Mouse (Mus musculus) neural tube, embryonic 13.5 days (tissue): ENCODE measurements around the gene Cnn2. TPM values are rescaled to one million over a fixed set of nuclear protein-coding genes. Genes with fewer than 3 reads are reported as not detected.
"Not testable (repeated sequence)": the region's sequence is repeated elsewhere in the genome, so short reads cannot be mapped to it uniquely, and the experiment has no call there.

Experiments
- ATAC-seq: fragments of 200-750 bp; cut with Nextera tagmentation; 2 replicates; pipeline ENCODE4 v1.8.0; 2017; ENCODE audit warnings: low read depth, mild to moderate bottlenecking, moderate TSS enrichment, moderate library complexity
- H3K27ac ChIP-seq: fragments of 300-500 bp; sonication (generic); replicated peaks from 2 replicates; pipeline ENCODE4 v1.5.1; 2015; ENCODE audit warnings: moderate library complexity, mild to moderate bottlenecking, inconsistent platforms
- H3K27me3 ChIP-seq: fragments of 300-500 bp; sonication (generic); 2 replicates; pipeline ENCODE4 v1.6.1; 2015; ENCODE audit warnings: mild to moderate bottlenecking, inconsistent platforms
- H3K36me3 ChIP-seq: fragments of 300-500 bp; sonication (generic); 2 replicates; pipeline ENCODE4 v1.6.1; 2015; ENCODE audit warnings: mild to moderate bottlenecking, inconsistent platforms
- H3K4me1 ChIP-seq: fragments of 300-500 bp; sonication (generic); replicated peaks from 2 replicates; pipeline ENCODE4 v1.6.1; 2015; ENCODE audit warnings: inconsistent platforms
- H3K4me2 ChIP-seq: fragments of 300-500 bp; sonication (generic); 2 replicates; pipeline ENCODE4 v1.6.1; 2015; ENCODE audit warnings: inconsistent platforms, mild to moderate bottlenecking, moderate library complexity
- H3K4me3 ChIP-seq: fragments of 300-500 bp; sonication (generic); 2 replicates; pipeline ENCODE4 v1.5.1; 2015; ENCODE audit warnings: mild to moderate bottlenecking, inconsistent platforms
- H3K9ac ChIP-seq: fragments of 300-500 bp; sonication (generic); 2 replicates; pipeline ENCODE4 v1.6.1; 2015; ENCODE audit warnings: moderate library complexity, mild to moderate bottlenecking, inconsistent platforms
- H3K9me3 ChIP-seq: fragments of 300-500 bp; sonication (generic); 2 replicates; pipeline ENCODE4 v1.6.1; 2016; ENCODE audit warnings: inconsistent platforms
- WGBS: fragments of 180-500 bp; shearing (Covaris S2); methylation state at CpG from one replicate; pipeline ENCODE4 v1.1.7; 2015; 5-methylcytosine and 5-hydroxymethylcytosine counted together
- polyA plus RNA-seq: library from polyadenylated mRNA; unstranded; fragments of >200 nt; fragmentation: Nextera tagmentation; extraction: Ambion mirVana; gene quantifications from 2 replicates; pipeline ENCODE4 v1.2.1, GENCODE M21; 2015

Cnn2 gene
- polyA plus RNA-seq, 1 experiment from 2014 or later = 55.6 TPM

DNA sequence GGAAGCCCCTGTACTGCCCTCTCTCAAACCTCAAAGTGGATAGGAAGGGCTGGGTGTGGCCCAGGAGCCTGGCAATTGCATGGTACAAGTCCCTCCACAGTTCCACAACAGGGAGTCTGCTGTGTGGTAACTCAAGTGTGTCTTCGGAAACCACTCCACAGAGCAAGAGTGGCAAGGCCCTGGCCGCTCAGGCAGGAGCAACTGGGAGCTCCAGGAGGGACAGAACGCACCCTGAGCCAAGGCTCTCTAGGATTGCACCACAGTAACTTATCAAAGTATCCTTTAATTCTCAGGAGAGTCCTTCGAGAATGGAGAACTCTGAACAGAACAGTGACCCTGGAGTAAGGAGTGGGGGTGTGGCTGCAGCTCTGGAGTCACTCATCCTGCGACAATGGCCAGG is 47.3 kb downstream of the Cnn2 start:
- H3K27me3 ChIP-seq = no peaks in the 10 kb centered on the region
- no peak overlapping the region for H3K4me3 ChIP-seq
- H3K4me2 ChIP-seq = no peak overlapping the region
- no peaks in the 10 kb centered on the region for H3K9me3 ChIP-seq
- H3K4me1 ChIP-seq = peaks cover 20% of the 10 kb centered on the region
- 0 out of 2 replicates have a peak overlapping the region, but pooled peaks have one; percentile 1 for H3K9ac ChIP-seq
- ATAC-seq = no peak
- peaks cover 39% of the 10 kb centered on the region for H3K36me3 ChIP-seq
- 89% methylated on average over 5 of the region's 5 CpGs for WGBS
- 0 out of 2 replicates have a peak overlapping the region, but pooled peaks have one; percentile 18 for H3K27ac ChIP-seq

DNA sequence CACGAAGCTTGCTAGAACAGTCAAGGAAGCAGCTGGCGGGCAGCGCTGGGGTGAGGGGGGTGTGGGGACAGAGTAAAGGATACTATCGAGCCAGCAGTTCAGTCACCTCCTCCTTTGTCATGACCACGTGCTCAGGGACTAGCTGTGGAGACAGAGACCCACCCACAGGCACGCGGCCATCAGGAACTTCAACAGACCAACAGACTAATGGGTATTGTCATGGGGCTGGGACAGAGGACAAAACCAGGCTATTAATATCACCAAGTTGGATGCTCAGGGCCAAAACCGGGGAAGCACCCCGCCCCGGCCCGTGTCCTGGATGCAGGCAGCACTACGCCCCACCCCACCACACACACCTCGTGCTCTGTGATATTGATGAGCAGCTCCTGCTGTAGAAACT is 48.4 kb downstream of the Cnn2 start:
- H3K27me3 ChIP-seq = no peaks in the 10 kb centered on the region
- no peak overlapping the region for H3K9ac ChIP-seq

DNA sequence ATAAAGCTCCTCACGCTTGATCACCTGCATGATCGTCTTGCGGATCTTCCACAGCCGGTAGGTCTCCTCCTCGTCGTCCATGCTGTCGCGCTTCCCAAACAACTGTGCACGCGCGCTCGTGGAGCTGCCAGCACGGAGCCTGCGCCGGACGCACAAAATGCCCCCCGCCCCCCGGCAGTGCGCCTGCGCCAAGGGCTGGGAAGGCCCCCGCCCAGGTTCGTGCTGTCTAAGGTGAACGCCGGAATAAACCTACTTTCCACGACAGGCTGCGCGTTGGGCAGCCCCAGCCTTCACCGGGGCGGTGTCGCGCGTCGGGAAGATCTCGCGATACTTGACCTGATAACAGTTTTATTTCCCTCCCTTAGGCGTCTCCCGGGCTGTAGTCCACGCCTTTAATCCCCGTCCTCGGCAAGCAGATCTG is 51.2 kb downstream of the Cnn2 start, which contains the start of gene Polr2e:
TSS of gene Polr2e (minus strand) at position 237 of the 421 bp plus-strand sequence.
- 0% methylated on average over 40 of the region's 40 CpGs for WGBS
- peak within 1 kb of the TSS; percentile 86 for H3K9ac ChIP-seq
- peaks cover 37% of the 10 kb centered on the region for H3K36me3 ChIP-seq
- peak within 1 kb of the TSS; percentile 89 for H3K4me2 ChIP-seq
- H3K4me1 ChIP-seq = peaks cover 26% of the 10 kb centered on the region
- no peaks in the 10 kb centered on the region for H3K9me3 ChIP-seq
- H3K27ac ChIP-seq = peak within 1 kb of the TSS; percentile 71
- H3K27me3 ChIP-seq = no peaks in the 10 kb centered on the region
- peak within 1 kb of the TSS; percentile 86 for H3K4me3 ChIP-seq
- ATAC-seq = peak; percentile 96

More for the DNA sequence above, 48.4 kb downstream of the Cnn2 start:
- H3K36me3 ChIP-seq = peaks cover 39% of the 10 kb centered on the region
- no peak overlapping the region for H3K27ac ChIP-seq
- no peaks in the 10 kb centered on the region for H3K9me3 ChIP-seq
- H3K4me2 ChIP-seq = no peak overlapping the region
- no peak overlapping the region for H3K4me3 ChIP-seq
- 94% methylated on average over 13 of the region's 13 CpGs for WGBS
- ATAC-seq = no peak
- peaks cover 20% of the 10 kb centered on the region for H3K4me1 ChIP-seq

- not testable (repeated sequence) for H3K9me3 ChIP-seq, H3K4me3 ChIP-seq, H3K27ac ChIP-seq, H3K4me2 ChIP-seq, ATAC-seq, H3K27me3 ChIP-seq, H3K9ac ChIP-seq
- H3K36me3 ChIP-seq = peaks cover 17% of the 10 kb centered on the region
- WGBS = 87% methylated on average over 8 of the region's 8 CpGs
- peaks cover 26% of the 10 kb centered on the region for H3K4me1 ChIP-seq
Measured at GRCm38 (mm10) chr10:80041409-80042060, 53.2 kb downstream of the Cnn2 start.

DNA sequence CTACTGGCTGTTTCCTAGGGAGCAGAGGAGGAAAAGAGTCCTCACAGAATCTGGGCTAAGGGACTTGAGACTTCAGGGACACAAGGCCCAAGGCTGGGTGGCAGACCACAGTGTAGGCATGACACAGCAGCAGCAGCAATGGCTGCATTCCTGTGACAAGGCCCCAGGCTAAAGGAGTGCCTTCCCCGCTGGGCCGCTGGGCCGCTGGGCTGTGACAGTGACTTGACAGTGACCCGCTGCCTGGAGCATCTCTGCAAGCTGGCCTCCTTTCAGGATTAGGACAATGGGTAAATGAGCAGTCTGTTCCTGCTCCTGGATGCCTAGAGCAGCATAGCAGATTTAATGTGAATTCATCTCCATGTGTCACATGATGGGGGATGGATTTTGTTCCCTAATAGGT is 55.7 kb downstream of the Cnn2 start:
- 14% methylated on average over 4 of the region's 4 CpGs for WGBS
- H3K4me2 ChIP-seq = no peak overlapping the region
- no peak for ATAC-seq
- peak overlapping the region; percentile 43 for H3K9ac ChIP-seq
- no peaks in the 10 kb centered on the region for H3K27me3 ChIP-seq
- H3K4me1 ChIP-seq = peaks cover 19% of the 10 kb centered on the region
- peak overlapping the region; percentile 53; the same call in 1 of the 2 replicates for H3K27ac ChIP-seq
- H3K9me3 ChIP-seq = no peaks in the 10 kb centered on the region
- H3K36me3 ChIP-seq = no peaks in the 10 kb centered on the region
- H3K4me3 ChIP-seq = no peak overlapping the region

- H3K36me3 ChIP-seq, ATAC-seq, H3K9ac ChIP-seq, H3K27me3 ChIP-seq, H3K9me3 ChIP-seq, H3K27ac ChIP-seq, H3K4me2 ChIP-seq, H3K4me3 ChIP-seq: not testable (repeated sequence)
- WGBS = 75% methylated on average over 4 of the region's 4 CpGs
- H3K4me1 ChIP-seq = peaks cover 18% of the 10 kb centered on the region; the same call in 1 of the 2 replicates
Measured at GRCm38 (mm10) chr10:80045364-80045763, 57.0 kb downstream of the Cnn2 start.

Other genes starting within 250 kb of the Cnn2 start
- 40.7 and 41.2 TPM in 2 replicates for gene Polrmt, start 242.0 kb upstream of the Cnn2 start, polyA plus RNA-seq
- 1.7 and 2.7 TPM in 2 replicates for gene Fgf22, start 233.5 kb upstream of the Cnn2 start, polyA plus RNA-seq
- 96.2 and 98.5 TPM in 2 replicates for gene Rnf126, start 221.6 kb upstream of the Cnn2 start, polyA plus RNA-seq
- gene Fstl3, start 211.3 kb upstream of the Cnn2 start, polyA plus RNA-seq = 1.9 and 2.8 TPM in 2 replicates
- gene Prss57, start 197.6 kb upstream of the Cnn2 start, polyA plus RNA-seq = 0.07 and 0.69 TPM in 2 replicates
- gene Palm, start 195.0 kb upstream of the Cnn2 start, polyA plus RNA-seq = 214 and 231 TPM in 2 replicates
- gene Misp, start 167.6 kb upstream of the Cnn2 start, polyA plus RNA-seq = 2.1 and 2.5 TPM in 2 replicates
- 87.9 and 114 TPM in 2 replicates for gene Ptbp1, start 134.2 kb upstream of the Cnn2 start, polyA plus RNA-seq
- 14.3 and 14.7 TPM in 2 replicates for gene Prtn3, start 114.1 kb upstream of the Cnn2 start, polyA plus RNA-seq
- gene Plppr3, start 114.0 kb upstream of the Cnn2 start, polyA plus RNA-seq = 343 and 361 TPM in 2 replicates
- gene Elane, start 102.3 kb upstream of the Cnn2 start, polyA plus RNA-seq = 0.67 TPM in 1 of 2 replicates, not detected in the other
- not detected in 2 replicates for gene Cfd, start 97.7 kb upstream of the Cnn2 start, polyA plus RNA-seq
- 47.4 and 49.0 TPM in 2 replicates for gene Med16, start 79.7 kb upstream of the Cnn2 start, polyA plus RNA-seq
- gene Gm26602, start 77.7 kb upstream of the Cnn2 start, polyA plus RNA-seq = 40.5 and 48.8 TPM in 2 replicates
- gene Kiss1r, start 71.6 kb upstream of the Cnn2 start, polyA plus RNA-seq = 2.1 and 2.4 TPM in 2 replicates
- 237 and 249 TPM in 2 replicates for gene R3hdm4, start 67.4 kb upstream of the Cnn2 start, polyA plus RNA-seq
- gene Arid3a, start 61.5 kb upstream of the Cnn2 start, polyA plus RNA-seq = 3.4 and 5.4 TPM in 2 replicates
- gene Wdr18, start 28.4 kb upstream of the Cnn2 start, polyA plus RNA-seq = 67.0 and 85.7 TPM in 2 replicates
- gene Grin3b, start 17.9 kb upstream of the Cnn2 start, polyA plus RNA-seq = 0.58 and 0.61 TPM in 2 replicates
- gene Tmem259, start 4.3 kb upstream of the Cnn2 start, polyA plus RNA-seq = 21.0 and 21.4 TPM in 2 replicates
- 7.7 and 8.1 TPM in 2 replicates for gene Abca7, start 7.9 kb downstream of the Cnn2 start, polyA plus RNA-seq
- 2.4 and 2.9 TPM in 2 replicates for gene Arhgap45, start 28.1 kb downstream of the Cnn2 start, polyA plus RNA-seq
- 141 and 153 TPM in 2 replicates for gene Polr2e, start 51.2 kb downstream of the Cnn2 start, polyA plus RNA-seq
- gene Gpx4, start 58.6 kb downstream of the Cnn2 start, polyA plus RNA-seq = 505 and 556 TPM in 2 replicates
- gene Sbno2, start 117.0 kb downstream of the Cnn2 start, polyA plus RNA-seq = 12.9 and 13.0 TPM in 2 replicates
- gene Stk11, start 127.2 kb downstream of the Cnn2 start, polyA plus RNA-seq = 13.3 and 16.8 TPM in 2 replicates
- 467 and 481 TPM in 2 replicates for gene Atp5d, start 150.0 kb downstream of the Cnn2 start, polyA plus RNA-seq
- gene Cbarp, start 152.3 kb downstream of the Cnn2 start, polyA plus RNA-seq = 53.9 and 55.1 TPM in 2 replicates
- gene Midn, start 159.7 kb downstream of the Cnn2 start, polyA plus RNA-seq = 31.0 and 35.8 TPM in 2 replicates
- gene Cirbp, start 177.4 kb downstream of the Cnn2 start, polyA plus RNA-seq = 325 and 351 TPM in 2 replicates
- gene 1600002K03Rik, start 184.4 kb downstream of the Cnn2 start, polyA plus RNA-seq = 11.4 and 16.3 TPM in 2 replicates
- gene Efna2, start 190.9 kb downstream of the Cnn2 start, polyA plus RNA-seq = 34.0 and 34.8 TPM in 2 replicates
- 46.5 and 60.7 TPM in 2 replicates for gene Mum1, start 237.8 kb downstream of the Cnn2 start, polyA plus RNA-seq